Mouse (Mus musculus): ENCODE measurements around the gene Alpk1.

GRCm38 (mm10) chr3:127698636-127699035 lies 81.7 kb downstream of the Alpk1 start:
- TF ChIP-seq CTCF (IDR thresholded peaks at IDR 0.05; ENCODE audit: insufficient read depth, low read depth, low read length) (no peak), POLR2A (IDR thresholded peaks at IDR 0.05; ENCODE audit: insufficient read depth, low read depth, low read length) (no peak)

Data from olfactory bulb, adult 2 months (tissue).